Mouse (Mus musculus): ENCODE results near the gene Slc4a8. TPM values are rescaled to one million over a fixed set of nuclear protein-coding genes. Genes with fewer than 3 reads are reported as not detected.
A peak's percentile ranks its signal among the peaks of the same experiment; 100 is the strongest.

The Slc4a8 gene
- polyA plus RNA-seq, 1 experiment = not detected

GRCm38 (mm10) chr15:100847193-100847592 is 85.6 kb downstream of the Slc4a8 start:
- H3K4me1 ChIP-seq (ENCODE audit: control insufficient read depth, insufficient read depth, low read length) = 0 out of 2 replicates have a peak, but pooled peaks cover 3% of the 10 kb centered on the region
- TF ChIP-seq POLR2A (IDR thresholded peaks at IDR 0.05; ENCODE audit: insufficient read depth, low read depth, low read length) (no peak), CTCF (IDR thresholded peaks at IDR 0.05; ENCODE audit: insufficient read depth, low read depth, low read length) (no peak)
- 88% methylated on average over 6 of the region's 6 CpGs for WGBS
- H3K27ac ChIP-seq (ENCODE audit: insufficient read depth, low read depth, low read length) = no peak overlapping the region
- no peak overlapping the region for H3K4me3 ChIP-seq (ENCODE audit: insufficient read depth, low read depth, low read length)

DNA sequence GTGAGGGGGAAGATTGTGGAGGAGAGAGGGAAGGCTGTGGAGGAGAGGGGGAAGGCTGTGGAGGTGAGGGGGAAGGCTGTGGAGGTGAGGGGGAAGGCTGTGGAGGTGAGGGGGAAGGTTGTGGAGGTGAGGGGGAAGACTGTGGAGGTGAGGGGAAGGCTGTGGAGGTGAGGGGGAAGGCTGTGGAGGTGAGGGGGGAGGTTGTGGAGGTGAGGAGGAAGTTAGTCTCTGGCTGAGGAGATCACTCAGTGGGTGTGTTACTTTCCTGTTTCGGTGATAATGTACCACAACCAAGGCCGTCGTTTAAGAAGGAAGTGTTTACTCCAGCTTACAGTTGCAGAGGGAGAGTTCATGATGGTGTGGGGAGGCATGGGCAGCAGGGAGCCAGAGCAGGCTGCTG is 96.0 kb downstream of the Slc4a8 start:
- 78% methylated on average over 3 of the region's 3 CpGs for WGBS
- no peak overlapping the region for H3K27ac ChIP-seq (ENCODE audit: insufficient read depth, low read depth, low read length)
- no peak overlapping the region for H3K4me3 ChIP-seq (ENCODE audit: insufficient read depth, low read depth, low read length)
- peaks cover 3% of the 10 kb centered on the region; the same call in 1 of the 2 replicates for H3K4me1 ChIP-seq (ENCODE audit: control insufficient read depth, insufficient read depth, low read length)
- TF ChIP-seq POLR2A (IDR thresholded peaks at IDR 0.05; ENCODE audit: insufficient read depth, low read depth, low read length) (no peak), CTCF (IDR thresholded peaks at IDR 0.05; ENCODE audit: insufficient read depth, low read depth, low read length) (no peak)

DNA sequence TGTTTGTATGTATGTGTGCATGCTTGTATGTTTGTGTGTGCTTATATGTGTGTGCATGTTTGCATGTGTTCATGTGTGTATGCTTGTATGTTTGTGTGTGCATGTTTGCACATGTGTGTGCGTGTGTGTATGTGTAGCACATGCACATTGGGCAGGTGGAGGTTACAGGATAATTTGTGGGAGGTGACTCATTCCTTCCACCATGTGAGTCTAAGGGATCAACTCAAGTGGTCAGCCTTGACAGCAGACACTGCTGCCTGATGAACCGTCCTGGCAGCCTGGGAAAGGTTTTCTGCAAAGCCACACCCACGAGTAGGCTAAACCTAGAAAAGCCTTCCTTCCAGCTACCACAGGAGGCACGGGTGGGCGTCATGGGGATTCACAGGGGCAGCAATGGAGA is 99.3 kb downstream of the Slc4a8 start:
- TF ChIP-seq CTCF (IDR thresholded peaks at IDR 0.05; ENCODE audit: insufficient read depth, low read depth, low read length) (no peak), POLR2A (IDR thresholded peaks at IDR 0.05; ENCODE audit: insufficient read depth, low read depth, low read length) (no peak)
- 52% methylated on average over 5 of the region's 5 CpGs for WGBS
- Histone ChIP-seq H3K4me1 (ENCODE audit: control insufficient read depth, insufficient read depth, low read length) (peaks cover 3% of the 10 kb centered on the region; the same call in 1 of the 2 replicates), H3K27ac (ENCODE audit: insufficient read depth, low read depth, low read length) (no peak overlapping the region), H3K4me3 (ENCODE audit: insufficient read depth, low read depth, low read length) (no peak overlapping the region)

GRCm38 (mm10) chr15:100865556-100865955 is 104.0 kb downstream of the Slc4a8 start:
- WGBS = 55% methylated on average over 3 of the region's 3 CpGs
- Histone ChIP-seq H3K4me1 (ENCODE audit: control insufficient read depth, insufficient read depth, low read length) (peaks cover 5% of the 10 kb centered on the region; the same call in 1 of the 2 replicates), H3K4me3 (ENCODE audit: insufficient read depth, low read depth, low read length) (no peak overlapping the region), H3K27ac (ENCODE audit: insufficient read depth, low read depth, low read length) (no peak overlapping the region)
- no peak for TF ChIP-seq CTCF (IDR thresholded peaks at IDR 0.05; ENCODE audit: insufficient read depth, low read depth, low read length)
- no peak for TF ChIP-seq POLR2A (IDR thresholded peaks at IDR 0.05; ENCODE audit: insufficient read depth, low read depth, low read length)

DNA sequence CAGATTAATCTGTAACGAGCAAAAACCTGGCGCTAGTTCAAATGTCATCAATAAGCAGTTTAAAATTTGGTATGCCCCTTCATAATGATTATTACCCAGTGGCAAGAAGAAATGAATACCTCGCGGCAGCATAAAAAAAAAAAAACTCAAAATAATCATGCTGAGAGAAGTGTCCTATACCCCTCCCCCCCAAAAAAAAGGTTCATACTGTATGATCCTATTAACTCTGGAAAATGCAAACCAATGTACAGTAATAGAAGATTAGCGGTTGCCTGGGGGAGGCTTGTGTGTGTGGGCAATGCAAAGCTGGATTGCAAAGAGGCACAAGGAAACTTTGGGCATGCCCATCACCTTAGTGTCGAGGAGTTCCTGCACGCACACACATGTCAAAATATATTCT is 108.0 kb downstream of the Slc4a8 start, which contains the start of gene Scn8a:
Gene Scn8a (plus strand): TSS at position 301 of the 400 bp plus-strand sequence.
- Histone ChIP-seq H3K4me1 (ENCODE audit: control insufficient read depth, insufficient read depth, low read length) (peaks cover 11% of the 10 kb centered on the region), H3K27ac (ENCODE audit: insufficient read depth, low read depth, low read length) (peak within 1 kb of the TSS; percentile 68), H3K4me3 (ENCODE audit: insufficient read depth, low read depth, low read length) (peak within 1 kb of the TSS; percentile 63)
- TF ChIP-seq POLR2A (IDR thresholded peaks at IDR 0.05; ENCODE audit: insufficient read depth, low read depth, low read length) (no peak), CTCF (IDR thresholded peaks at IDR 0.05; ENCODE audit: insufficient read depth, low read depth, low read length) (no peak)
- 45% methylated on average over 7 of the region's 7 CpGs for WGBS

GRCm38 (mm10) chr15:100870001-100870774 is 108.6 kb downstream of the Slc4a8 start:
- WGBS = 4% methylated on average over 50 of the region's 66 CpGs
- H3K4me1 ChIP-seq (ENCODE audit: control insufficient read depth, insufficient read depth, low read length) = peaks cover 11% of the 10 kb centered on the region
- peak overlapping the region; percentile 68 for H3K27ac ChIP-seq (ENCODE audit: insufficient read depth, low read depth, low read length)
- TF ChIP-seq CTCF (IDR thresholded peaks at IDR 0.05; ENCODE audit: insufficient read depth, low read depth, low read length) = peak; percentile 64; the same call in 1 of the 2 replicates
- TF ChIP-seq POLR2A (IDR thresholded peaks at IDR 0.05; ENCODE audit: insufficient read depth, low read depth, low read length) = 0 out of 2 replicates have a peak, but pooled peaks have one; percentile 23
- H3K4me3 ChIP-seq (ENCODE audit: insufficient read depth, low read depth, low read length) = peak overlapping the region; percentile 63

GRCm38 (mm10) chr15:100870775-100871106 is 109.2 kb downstream of the Slc4a8 start:
- Histone ChIP-seq H3K4me3 (ENCODE audit: insufficient read depth, low read depth, low read length) (peak overlapping the region; percentile 79), H3K4me1 (ENCODE audit: control insufficient read depth, insufficient read depth, low read length) (peaks cover 11% of the 10 kb centered on the region), H3K27ac (ENCODE audit: insufficient read depth, low read depth, low read length) (peak overlapping the region; percentile 8)
- WGBS = 14% methylated on average over 64 of the region's 69 CpGs
- TF ChIP-seq CTCF (IDR thresholded peaks at IDR 0.05; ENCODE audit: insufficient read depth, low read depth, low read length) (no peak), POLR2A (IDR thresholded peaks at IDR 0.05; ENCODE audit: insufficient read depth, low read depth, low read length) (no peak)

GRCm38 (mm10) chr15:100871107-100872011 is 109.8 kb downstream of the Slc4a8 start:
- TF ChIP-seq POLR2A (IDR thresholded peaks at IDR 0.05; ENCODE audit: insufficient read depth, low read depth, low read length) = peak; percentile 24; the same call in 1 of the 2 replicates
- TF ChIP-seq CTCF (IDR thresholded peaks at IDR 0.05; ENCODE audit: insufficient read depth, low read depth, low read length) = no peak

More at GRCm38 (mm10) chr15:100871107-100872011, 109.8 kb downstream of the Slc4a8 start:
- Histone ChIP-seq H3K4me1 (ENCODE audit: control insufficient read depth, insufficient read depth, low read length) (peaks cover 16% of the 10 kb centered on the region), H3K27ac (ENCODE audit: insufficient read depth, low read depth, low read length) (peak overlapping the region; percentile 8), H3K4me3 (ENCODE audit: insufficient read depth, low read depth, low read length) (peak overlapping the region; percentile 79)
- under 1% methylated on average over 53 of the region's 53 CpGs for WGBS
